Mouse (Mus musculus) kidney, adult 18-20 months (tissue): ENCODE measurements at regions not wholly inside any gene's neighbourhood (a gene's known extent, or its start where the extent isn't known, plus 50 kb on each side); places are given as distances from the start of the nearest gene placed in this dataset.
A peak's percentile ranks its signal among the peaks of the same experiment; 100 is the strongest.
"Not testable (repeated sequence)": the region's sequence is repeated elsewhere in the genome, so short reads cannot be mapped to it uniquely, and the experiment has no call there.

Experiments
- DNase-seq: peaks from one replicate; pipeline ENCODE4 v3.0.0; 2021

GRCm38 (mm10) chr6:117700286-117700685, 140.7 kb upstream of the Zfp637 start:
- no peak for DNase-seq

- DNase-seq = no peak
These were observed 139.4 kb upstream of the Zfp637 start for GRCm38 (mm10) chr6:117701547-117701946.

DNA sequence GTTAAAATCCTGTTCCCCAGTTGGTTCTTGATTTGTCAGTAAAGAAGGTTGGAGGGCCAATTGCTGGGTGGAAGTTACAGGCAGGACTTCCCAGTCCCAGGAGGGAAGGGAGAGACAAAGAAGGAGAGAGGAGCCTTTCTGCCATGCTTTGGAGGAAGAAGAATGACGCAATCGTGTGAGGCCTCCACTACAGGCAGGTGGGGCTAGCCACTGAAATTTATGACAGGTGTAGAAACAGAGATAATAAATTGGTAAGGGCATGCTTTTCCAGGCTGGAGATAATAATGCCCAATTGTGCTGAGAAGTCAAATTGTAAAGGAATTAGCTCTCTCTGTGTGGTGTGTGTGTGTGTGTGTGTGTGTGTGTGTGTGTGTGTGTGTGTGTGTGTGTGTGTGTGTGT, 135.0 kb upstream of the Zfp637 start:
- DNase-seq = no peak

GRCm38 (mm10) chr6:117709212-117709611, 131.8 kb upstream of the Zfp637 start:
- no peak for DNase-seq

GRCm38 (mm10) chr6:117715056-117715777, 125.8 kb upstream of the Zfp637 start:
- DNase-seq = no peak

GRCm38 (mm10) chr6:117716422-117716821, 124.6 kb upstream of the Zfp637 start:
- not testable (repeated sequence) for DNase-seq

GRCm38 (mm10) chr6:117752338-117752737, 88.6 kb upstream of the Zfp637 start:
- DNase-seq = not testable (repeated sequence)

GRCm38 (mm10) chr6:117755682-117756081, 85.3 kb upstream of the Zfp637 start:
- DNase-seq = not testable (repeated sequence)

- DNase-seq = no peak
These were observed 84.8 kb upstream of the Zfp637 start for GRCm38 (mm10) chr6:117756176-117756575.

- peak; percentile 36 for DNase-seq
These were observed 82.5 kb upstream of the Zfp637 start for GRCm38 (mm10) chr6:117758516-117758915.

DNA sequence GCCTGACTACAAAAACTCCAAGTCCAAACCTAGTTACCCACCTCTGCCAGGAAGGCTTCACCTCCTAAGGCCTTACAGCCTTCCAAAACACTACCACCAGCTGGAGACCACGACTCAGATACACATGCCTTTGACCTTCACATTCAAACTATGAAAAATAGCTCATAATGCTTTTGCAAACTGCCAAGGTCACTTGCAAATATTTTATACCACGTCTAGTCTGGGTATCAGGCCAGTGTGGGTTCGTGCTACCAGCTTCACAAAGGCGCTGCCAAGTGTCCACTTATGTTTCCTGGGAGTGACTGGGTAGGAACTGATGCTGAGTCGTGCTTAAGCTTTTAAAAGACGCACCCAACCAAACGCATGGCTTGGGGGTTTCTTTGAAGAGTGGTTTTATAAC, 69.5 kb upstream of the Zfp637 start:
- no peak for DNase-seq

- DNase-seq = no peak
These were observed 68.6 kb upstream of the Zfp637 start for GRCm38 (mm10) chr6:117772396-117772795.

- no peak for DNase-seq
These were observed 65.5 kb upstream of the Zfp637 start for GRCm38 (mm10) chr6:117775304-117776050.

- DNase-seq = no peak
These were observed 63.0 kb upstream of the Zfp637 start for GRCm38 (mm10) chr6:117778027-117778426.

DNA sequence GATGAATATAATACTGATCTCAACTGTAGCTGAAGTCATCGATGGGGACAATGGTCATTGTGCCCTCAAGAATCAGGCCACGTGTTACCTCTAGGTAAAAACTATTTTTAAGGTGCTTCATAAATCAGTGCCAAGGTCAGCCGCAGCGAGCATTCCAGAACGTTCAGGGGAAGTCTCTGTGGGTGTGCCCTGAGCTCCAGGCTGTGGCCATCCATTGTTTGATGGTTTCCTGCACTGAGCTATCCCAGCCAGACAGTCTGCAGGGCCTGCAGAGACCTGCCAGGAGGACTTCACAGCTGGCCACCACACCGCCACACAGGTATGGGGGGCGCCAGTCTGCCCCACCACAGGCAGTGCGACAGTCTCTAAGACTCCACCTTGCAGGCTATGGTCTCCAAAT, 62.5 kb upstream of the Zfp637 start:
- peak; percentile 35 for DNase-seq

DNA sequence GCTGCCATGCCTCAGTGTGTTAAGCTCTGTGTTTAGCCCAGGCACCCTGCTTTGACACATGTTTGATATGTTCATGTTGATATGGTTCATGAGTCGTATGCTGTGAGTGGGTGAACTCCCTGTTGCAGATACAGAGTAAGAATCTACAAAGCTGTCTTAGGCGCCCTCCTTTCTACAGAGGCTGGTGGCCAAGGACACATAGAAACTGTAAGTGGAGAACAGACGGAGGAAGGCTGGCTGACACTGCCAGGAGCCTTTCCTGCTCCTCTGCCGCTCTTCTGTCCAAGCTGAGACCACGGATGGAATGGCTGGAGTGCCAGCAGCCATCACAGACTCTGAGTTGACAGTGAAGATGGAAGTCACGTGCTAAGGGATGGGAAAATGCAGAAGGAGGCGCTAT, 62.0 kb upstream of the Zfp637 start:
- DNase-seq = no peak

DNA sequence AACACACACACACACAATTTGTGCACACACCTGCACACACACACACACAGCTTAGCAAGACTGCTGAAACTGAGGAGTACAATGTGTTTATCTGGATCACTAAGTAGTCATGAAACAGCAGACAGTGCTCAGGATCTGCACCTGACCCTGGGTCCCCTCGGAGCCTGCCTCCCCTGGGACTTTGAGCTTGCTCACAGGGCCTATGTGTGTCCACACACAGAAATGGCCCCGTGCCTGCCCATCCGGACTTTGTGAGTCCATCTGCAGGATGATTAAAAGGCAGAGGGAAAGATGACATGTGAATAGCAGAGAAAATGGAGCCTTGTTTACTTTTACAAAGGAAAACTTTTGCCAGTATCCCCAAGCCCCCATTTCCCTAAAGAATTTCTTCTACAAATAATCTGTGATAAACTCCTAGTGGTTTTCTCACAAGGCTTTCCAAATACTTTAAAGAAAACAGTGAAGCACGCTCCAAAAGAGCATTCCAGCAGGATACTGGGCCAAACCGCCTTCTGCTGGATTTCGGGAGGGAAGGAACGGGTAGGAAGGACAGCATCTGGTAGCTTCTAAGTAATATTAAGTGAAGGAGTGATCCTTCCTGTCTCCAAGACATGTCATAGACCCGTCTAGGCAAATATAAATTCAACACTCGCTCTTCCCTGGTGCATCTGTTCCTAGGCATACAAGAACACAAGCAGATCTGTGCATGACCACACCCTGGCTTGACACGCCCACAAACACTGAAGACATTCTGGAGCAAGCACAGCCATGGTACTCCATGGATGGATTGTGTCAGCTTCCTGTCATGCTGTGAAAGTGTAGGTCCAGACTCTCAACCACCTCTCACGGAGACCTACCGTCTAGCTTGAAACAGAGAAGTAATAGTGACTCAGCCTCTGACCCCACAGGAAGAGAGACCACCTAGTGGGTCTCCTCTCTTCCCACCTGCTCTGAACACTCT, 52.1 kb upstream of the Zfp637 start:
- no peak for DNase-seq

DNA sequence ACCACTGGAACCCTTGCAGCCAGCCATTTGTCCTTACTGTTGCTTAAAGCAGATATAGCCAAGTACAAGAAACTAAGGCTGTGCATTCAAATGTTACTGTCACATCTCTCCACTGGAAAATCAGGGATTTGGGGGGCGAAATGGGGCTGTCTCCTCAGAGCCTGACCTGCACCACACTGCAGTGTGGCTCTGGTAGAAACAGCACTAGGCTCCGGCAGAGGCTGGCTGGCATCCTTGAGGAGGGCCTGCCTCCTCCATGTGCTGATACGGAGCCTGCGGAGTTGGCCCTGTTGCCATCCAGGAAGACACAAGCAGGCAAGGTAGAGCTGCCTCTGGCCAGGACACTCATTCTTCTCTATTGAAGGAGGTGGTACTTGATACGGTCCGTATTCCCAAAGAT, 50.4 kb upstream of the Zfp637 start:
- DNase-seq = no peak
